Mouse (Mus musculus): Measurements from ENCODE around the gene Med12l. TPM values are rescaled to one million over a fixed set of nuclear protein-coding genes. Genes with fewer than 3 reads are reported as not detected.

The Med12l gene
- total and polyA plus RNA-seq, 3 experiments: 2.5 to 8.2 (median 6.9) TPM

- Histone ChIP-seq H3K4me1 (ENCODE audit: control insufficient read depth, insufficient read depth, low read length) (peaks cover 1% of the 10 kb centered on the region), H3K9ac (ENCODE audit: low read depth, low read length) (no peak overlapping the region)
- TF ChIP-seq CTCF (IDR thresholded peaks at IDR 0.05): no peak
- TF ChIP-seq EP300 (IDR thresholded peaks at IDR 0.05; ENCODE audit: insufficient read depth, low read depth, low read length): no peak
- no peak for TF ChIP-seq POLR2A (IDR thresholded peaks at IDR 0.05; ENCODE audit: insufficient read depth, low read depth, low read length)
Measured at GRCm38 (mm10) chr3:59025193-59025535, 19.5 kb downstream of the Med12l start.

GRCm38 (mm10) chr3:59028696-59029095 is 23.1 kb downstream of the Med12l start:
- intact Hi-C loops (cut with DNase I): no loop called here
- Histone ChIP-seq H3K27ac (no peak overlapping the region; the same call in 1 of the 2 replicates), H3K36me3 (ENCODE audit: control insufficient read depth, insufficient read depth, low read length) (peaks cover 2% of the 10 kb centered on the region), H3K27me3 (ENCODE audit: control insufficient read depth, insufficient read depth, low read length) (no peaks in the 10 kb centered on the region), H3K4me1 (ENCODE audit: control insufficient read depth, insufficient read depth, low read length) (peaks cover 1% of the 10 kb centered on the region), H3K4me3 (peak overlapping the region; percentile 27; the same call in 1 of the 2 replicates), H3K9ac (ENCODE audit: low read depth, low read length) (no peak overlapping the region), H3K79me2 (replicated peaks; ENCODE audit: control insufficient read depth, insufficient read depth, low read length) (no peaks in the 10 kb centered on the region)
- TF ChIP-seq EP300 (IDR thresholded peaks at IDR 0.05; ENCODE audit: insufficient read depth, low read depth, low read length): no peak
- TF ChIP-seq POLR2A (IDR thresholded peaks at IDR 0.05; ENCODE audit: insufficient read depth, low read depth, low read length): no peak
- no peak for TF ChIP-seq CTCF (IDR thresholded peaks at IDR 0.05)
- DNase-seq: no peak
- 56% methylated on average over 6 of the region's 6 CpGs for WGBS

More at GRCm38 (mm10) chr3:59025193-59025535, 19.5 kb downstream of the Med12l start:
- intact Hi-C loops (cut with DNase I): no loop called here
- H3K4me3 ChIP-seq: no peak overlapping the region
- H3K79me2 ChIP-seq (replicated peaks; ENCODE audit: control insufficient read depth, insufficient read depth, low read length): peaks cover 2% of the 10 kb centered on the region; the same call in 1 of the 2 replicates
- WGBS: 45% methylated on average over 4 of the region's 4 CpGs
- DNase-seq: no peak
- H3K27ac ChIP-seq: peak overlapping the region; percentile 28
- no peaks in the 10 kb centered on the region for H3K27me3 ChIP-seq (ENCODE audit: control insufficient read depth, insufficient read depth, low read length)
- peaks cover 2% of the 10 kb centered on the region for H3K36me3 ChIP-seq (ENCODE audit: control insufficient read depth, insufficient read depth, low read length)

GRCm38 (mm10) chr3:59030986-59031385 is 25.4 kb downstream of the Med12l start:
- no peaks in the 10 kb centered on the region; the same call in 1 of the 2 replicates for H3K4me1 ChIP-seq (ENCODE audit: control insufficient read depth, insufficient read depth, low read length)
- DNase-seq: no peak
- H3K79me2 ChIP-seq (replicated peaks; ENCODE audit: control insufficient read depth, insufficient read depth, low read length): no peaks in the 10 kb centered on the region
- TF ChIP-seq POLR2A (IDR thresholded peaks at IDR 0.05; ENCODE audit: insufficient read depth, low read depth, low read length) (no peak), EP300 (IDR thresholded peaks at IDR 0.05; ENCODE audit: insufficient read depth, low read depth, low read length) (no peak), CTCF (IDR thresholded peaks at IDR 0.05) (no peak)
- intact Hi-C loops (cut with DNase I): no loop called here
- no peaks in the 10 kb centered on the region; the same call in 1 of the 2 replicates for H3K27me3 ChIP-seq (ENCODE audit: control insufficient read depth, insufficient read depth, low read length)
- peaks cover 2% of the 10 kb centered on the region for H3K36me3 ChIP-seq (ENCODE audit: control insufficient read depth, insufficient read depth, low read length)
- H3K9ac ChIP-seq (ENCODE audit: low read depth, low read length): no peak overlapping the region
- WGBS: 57% methylated on average over 4 of the region's 4 CpGs
- no peak overlapping the region for H3K4me3 ChIP-seq
- no peak overlapping the region for H3K27ac ChIP-seq

- Histone ChIP-seq H3K4me3 (no peak overlapping the region), H3K4me1 (ENCODE audit: control insufficient read depth, insufficient read depth, low read length) (no peaks in the 10 kb centered on the region), H3K27ac (no peak overlapping the region), H3K27me3 (ENCODE audit: control insufficient read depth, insufficient read depth, low read length) (no peaks in the 10 kb centered on the region), H3K9ac (ENCODE audit: low read depth, low read length) (no peak overlapping the region), H3K79me2 (replicated peaks; ENCODE audit: control insufficient read depth, insufficient read depth, low read length) (no peaks in the 10 kb centered on the region), H3K36me3 (ENCODE audit: control insufficient read depth, insufficient read depth, low read length) (no peaks in the 10 kb centered on the region)
- no peak for DNase-seq
- WGBS: 86% methylated on average over 6 of the region's 6 CpGs
- intact Hi-C loops (cut with DNase I): no loop called here
- no peak for TF ChIP-seq POLR2A (IDR thresholded peaks at IDR 0.05; ENCODE audit: insufficient read depth, low read depth, low read length)
- TF ChIP-seq CTCF (IDR thresholded peaks at IDR 0.05): no peak
- TF ChIP-seq EP300 (IDR thresholded peaks at IDR 0.05; ENCODE audit: insufficient read depth, low read depth, low read length): no peak
Measured at GRCm38 (mm10) chr3:59041487-59041886, 35.9 kb downstream of the Med12l start.

GRCm38 (mm10) chr3:59054834-59055535 is 49.4 kb downstream of the Med12l start:
- no peak for TF ChIP-seq POLR2A (IDR thresholded peaks at IDR 0.05; ENCODE audit: insufficient read depth, low read depth, low read length)
- TF ChIP-seq CTCF (IDR thresholded peaks at IDR 0.05): no peak
- no peak for TF ChIP-seq EP300 (IDR thresholded peaks at IDR 0.05; ENCODE audit: insufficient read depth, low read depth, low read length)
- 61% methylated on average over 17 of the region's 17 CpGs for WGBS
- H3K4me1 ChIP-seq (ENCODE audit: control insufficient read depth, insufficient read depth, low read length): no peaks in the 10 kb centered on the region; the same call in 1 of the 2 replicates
- H3K27ac ChIP-seq: no peak overlapping the region
- no peaks in the 10 kb centered on the region for H3K79me2 ChIP-seq (replicated peaks; ENCODE audit: control insufficient read depth, insufficient read depth, low read length)
- H3K9ac ChIP-seq (ENCODE audit: low read depth, low read length): no peak overlapping the region
- H3K4me3 ChIP-seq: no peak overlapping the region
- intact Hi-C loops (cut with DNase I): loop anchor here (5.0 kb wide), 2 partner anchors 53 to 398 kb away; no protein-coding TSS in a partner anchor
- H3K27me3 ChIP-seq (ENCODE audit: control insufficient read depth, insufficient read depth, low read length): no peaks in the 10 kb centered on the region
- H3K36me3 ChIP-seq (ENCODE audit: control insufficient read depth, insufficient read depth, low read length): no peaks in the 10 kb centered on the region
- peak in 1 of 2 experiments; percentile 20 for DNase-seq

GRCm38 (mm10) chr3:59059022-59059541 is 53.5 kb downstream of the Med12l start:
- 2% methylated on average over 7 of the region's 7 CpGs for WGBS
- no peak for TF ChIP-seq POLR2A (IDR thresholded peaks at IDR 0.05; ENCODE audit: insufficient read depth, low read depth, low read length)
- TF ChIP-seq CTCF (IDR thresholded peaks at IDR 0.05): peak; percentile 85
- TF ChIP-seq EP300 (IDR thresholded peaks at IDR 0.05; ENCODE audit: insufficient read depth, low read depth, low read length): 0 out of 2 replicates have a peak, but pooled peaks have one; percentile 29
- no peaks in the 10 kb centered on the region for H3K27me3 ChIP-seq (ENCODE audit: control insufficient read depth, insufficient read depth, low read length)
- no peaks in the 10 kb centered on the region for H3K79me2 ChIP-seq (replicated peaks; ENCODE audit: control insufficient read depth, insufficient read depth, low read length)
- intact Hi-C loops (cut with DNase I): loop anchor here (1.0 to 5.0 kb wide), 3 partner anchors 57 to 402 kb away; no protein-coding TSS in a partner anchor
- H3K27ac ChIP-seq: no peak overlapping the region
- no peak overlapping the region for H3K4me3 ChIP-seq
- no peak overlapping the region for H3K9ac ChIP-seq (ENCODE audit: low read depth, low read length)
- no peaks in the 10 kb centered on the region; the same call in 1 of the 2 replicates for H3K4me1 ChIP-seq (ENCODE audit: control insufficient read depth, insufficient read depth, low read length)
- DNase-seq: peak; percentile 25 to 38
- no peaks in the 10 kb centered on the region for H3K36me3 ChIP-seq (ENCODE audit: control insufficient read depth, insufficient read depth, low read length)

All from heart, adult 2 months (tissue).